Mouse (Mus musculus) liver, embryonic 16.5 days (tissue): ENCODE results near the gene Prkcb. TPM values are rescaled to one million over a fixed set of nuclear protein-coding genes. Genes with fewer than 3 reads are reported as not detected.

Source experiments
- ATAC-seq: fragments of 200-750 bp; cut with Nextera tagmentation; 2 replicates; pipeline ENCODE4 v1.8.0; 2017; ENCODE audit warnings: low read depth, mild to moderate bottlenecking, moderate number of reproducible peaks, moderate library complexity
- H3K27ac ChIP-seq: fragments of 300-500 bp; sonication (generic); 2 replicates; pipeline ENCODE4 v1.5.1; 2014; ENCODE audit warnings: mild to moderate bottlenecking, low read length
- H3K27me3 ChIP-seq: fragments of 300-500 bp; sonication (generic); 2 replicates; pipeline ENCODE4 v1.6.1; 2014; ENCODE audit warnings: low read depth, low read length, mixed read lengths; ENCODE audit not compliant: control insufficient read depth, insufficient read depth
- H3K36me3 ChIP-seq: fragments of 300-500 bp; sonication (generic); 2 replicates; pipeline ENCODE4 v1.6.1; 2014; ENCODE audit warnings: mild to moderate bottlenecking; ENCODE audit not compliant: control insufficient read depth, insufficient read depth
- H3K4me1 ChIP-seq: fragments of 300-500 bp; sonication (generic); 2 replicates; pipeline ENCODE4 v1.6.1; 2014; ENCODE audit warnings: low read depth, low read length, mixed read lengths; ENCODE audit not compliant: control insufficient read depth
- H3K4me2 ChIP-seq: fragments of 300-500 bp; sonication (generic); 2 replicates; pipeline ENCODE4 v1.6.1; 2014; ENCODE audit warnings: low read depth, low read length, mixed read lengths
- H3K4me3 ChIP-seq: fragments of 300-500 bp; sonication (generic); 2 replicates; pipeline ENCODE4 v1.5.1; 2014; ENCODE audit warnings: low read depth, mild to moderate bottlenecking, low read length
- H3K9ac ChIP-seq: fragments of 300-500 bp; sonication (generic); 2 replicates; pipeline ENCODE4 v1.6.1; 2014; ENCODE audit warnings: low read depth, low read length
- H3K9me3 ChIP-seq: fragments of 300-500 bp; sonication (generic); replicated peaks from 2 replicates; pipeline ENCODE4 v1.6.1; 2016; ENCODE audit warnings: low read length; ENCODE audit not compliant: control insufficient read depth
- WGBS: fragments of 180-500 bp; shearing (Covaris S2); extraction: QIAGEN DNeasy Blood & Tissue Kit; methylation state at CpG from one replicate; pipeline ENCODE4 v1.1.7; 2014; ENCODE audit not compliant: insufficient replicate concordance; 5-methylcytosine and 5-hydroxymethylcytosine counted together
- polyA plus RNA-seq: library from polyadenylated mRNA; unstranded; fragments of >200 nt; fragmentation: Nextera tagmentation; extraction: Ambion mirVana; gene quantifications from 2 replicates; pipeline ENCODE4 v1.2.1, GENCODE M21; 2015

Gene Prkcb
- polyA plus RNA-seq, 1 experiment from 2014 or later: 4.7 TPM

DNA sequence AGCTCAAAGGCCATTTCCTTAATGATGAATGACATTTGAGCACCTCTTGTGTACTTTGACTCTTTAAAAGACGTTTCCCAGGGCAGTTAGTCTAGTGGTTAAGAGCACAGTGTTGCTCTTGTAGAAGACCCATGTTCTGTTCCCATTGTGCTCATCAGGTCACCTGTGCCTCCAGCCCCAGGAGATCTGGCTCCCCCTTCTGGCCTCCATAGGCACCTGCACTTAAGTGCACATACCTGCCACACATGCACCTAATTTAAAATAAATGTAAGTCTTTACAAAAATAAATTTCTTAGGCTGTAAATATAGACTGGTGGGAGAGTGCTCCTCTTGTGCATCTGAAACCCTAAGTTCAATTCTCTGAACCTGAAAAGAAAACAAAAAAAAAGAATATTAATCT, 335.2 kb downstream of the Prkcb start:
- H3K27ac ChIP-seq: no peak overlapping the region
- no peaks in the 10 kb centered on the region for H3K9me3 ChIP-seq
- no peaks in the 10 kb centered on the region for H3K27me3 ChIP-seq
- no peaks in the 10 kb centered on the region for H3K36me3 ChIP-seq
- no peak overlapping the region for H3K4me2 ChIP-seq
- WGBS: 41% methylated on average over 1 of the region's 1 CpGs
- no peaks in the 10 kb centered on the region for H3K4me1 ChIP-seq
- no peak overlapping the region for H3K4me3 ChIP-seq
- ATAC-seq: no peak
- H3K9ac ChIP-seq: no peak overlapping the region

DNA sequence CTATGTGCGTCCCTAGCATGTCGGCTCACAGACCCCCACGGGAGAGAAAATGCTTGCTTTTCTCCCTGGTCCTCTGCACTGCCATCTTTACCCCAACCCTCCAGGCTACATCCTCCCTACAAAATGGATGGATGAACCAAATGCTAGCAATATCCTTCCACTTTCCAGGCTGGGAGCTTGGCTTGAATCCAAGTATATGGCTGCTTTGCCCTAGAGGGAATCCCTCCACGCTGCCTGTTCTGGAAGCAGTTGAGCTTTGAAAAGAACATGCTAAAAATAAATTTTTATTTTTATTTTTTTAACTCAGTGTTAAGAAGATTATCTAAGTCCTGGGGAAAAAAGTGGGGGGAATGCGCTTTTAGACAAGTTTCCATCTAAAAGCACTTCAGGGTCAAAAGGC, 339.5 kb downstream of the Prkcb start:
- Histone ChIP-seq H3K9ac (no peak overlapping the region), H3K27ac (no peak overlapping the region), H3K4me3 (no peak overlapping the region), H3K36me3 (no peaks in the 10 kb centered on the region), H3K9me3 (no peaks in the 10 kb centered on the region), H3K4me2 (no peak overlapping the region), H3K4me1 (no peaks in the 10 kb centered on the region), H3K27me3 (no peaks in the 10 kb centered on the region)
- 76% methylated on average over 5 of the region's 5 CpGs for WGBS
- ATAC-seq: no peak

DNA sequence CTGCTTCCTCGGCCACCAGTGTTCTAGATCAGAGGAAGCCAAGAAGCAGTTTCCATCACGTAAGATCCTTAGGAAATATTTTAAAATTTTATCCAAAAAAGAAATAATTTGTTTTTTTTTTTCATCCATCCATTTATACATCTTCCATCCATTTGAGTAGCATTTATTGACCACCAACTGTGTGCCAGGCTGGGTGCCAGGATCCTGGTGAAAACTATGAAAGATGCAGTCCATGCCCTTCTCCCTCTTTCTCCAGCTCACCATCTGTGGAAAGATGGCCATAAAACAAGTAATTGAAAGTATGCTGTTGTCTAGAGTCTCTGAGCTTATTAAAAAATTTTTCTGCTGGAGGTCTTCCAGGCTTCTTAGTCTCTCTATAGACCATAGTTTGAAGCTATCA, 341.8 kb downstream of the Prkcb start:
- Histone ChIP-seq H3K27ac (no peak overlapping the region), H3K4me1 (no peaks in the 10 kb centered on the region), H3K9ac (no peak overlapping the region), H3K4me3 (no peak overlapping the region), H3K27me3 (no peaks in the 10 kb centered on the region), H3K9me3 (no peaks in the 10 kb centered on the region), H3K36me3 (no peaks in the 10 kb centered on the region), H3K4me2 (no peak overlapping the region)
- WGBS: 59% methylated on average over 2 of the region's 2 CpGs
- ATAC-seq: no peak

DNA sequence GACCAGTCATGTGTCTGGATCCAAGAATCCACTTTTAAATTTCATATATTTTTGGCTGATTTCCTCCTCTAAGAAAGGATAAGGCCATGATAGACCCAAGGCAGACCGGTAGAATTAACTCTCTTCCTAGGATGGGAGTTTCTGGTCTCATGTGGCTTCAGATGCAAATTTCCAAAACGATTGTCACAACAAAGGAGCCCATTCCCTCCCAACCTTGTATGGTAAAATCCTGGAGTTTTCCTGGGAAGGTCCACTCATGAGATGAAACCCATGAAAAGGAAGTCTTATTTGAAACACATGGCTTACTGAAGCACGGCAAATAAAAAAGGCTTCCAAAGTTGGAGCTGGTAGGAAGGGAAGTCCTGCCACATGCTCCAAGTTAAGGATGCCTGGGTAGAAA, 342.6 kb downstream of the Prkcb start:
- Histone ChIP-seq H3K9me3 (no peaks in the 10 kb centered on the region), H3K4me2 (no peak overlapping the region), H3K4me3 (no peak overlapping the region), H3K9ac (no peak overlapping the region), H3K36me3 (no peaks in the 10 kb centered on the region), H3K4me1 (no peaks in the 10 kb centered on the region), H3K27me3 (no peaks in the 10 kb centered on the region), H3K27ac (no peak overlapping the region)
- 41% methylated on average over 3 of the region's 3 CpGs for WGBS
- no peak for ATAC-seq

DNA sequence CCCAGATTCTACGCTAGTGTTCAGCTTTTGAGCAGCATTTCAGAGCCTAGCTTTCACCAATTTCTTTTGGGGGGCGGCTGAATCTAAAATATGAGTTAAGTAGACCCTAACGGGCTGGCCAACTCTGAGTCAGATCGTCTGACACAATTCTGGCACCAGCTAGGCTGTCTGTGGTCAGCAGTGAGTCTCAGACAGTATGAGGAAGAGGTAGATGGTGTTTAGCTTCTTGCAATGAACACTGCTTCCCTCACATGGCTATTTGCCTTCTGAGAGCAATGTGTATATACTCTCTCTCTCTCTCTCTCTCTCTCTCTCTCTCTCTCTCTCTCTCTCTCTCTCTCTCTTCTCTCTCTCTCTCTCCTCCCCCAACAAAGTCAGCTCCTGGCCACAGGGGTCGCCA, 344.4 kb downstream of the Prkcb start:
- Histone ChIP-seq H3K27ac (no peak overlapping the region), H3K9me3 (no peaks in the 10 kb centered on the region), H3K4me1 (no peaks in the 10 kb centered on the region), H3K4me2 (no peak overlapping the region), H3K27me3 (no peaks in the 10 kb centered on the region), H3K9ac (no peak overlapping the region), H3K4me3 (no peak overlapping the region), H3K36me3 (no peaks in the 10 kb centered on the region)
- no peak for ATAC-seq
- WGBS: 39% methylated on average over 5 of the region's 5 CpGs

DNA sequence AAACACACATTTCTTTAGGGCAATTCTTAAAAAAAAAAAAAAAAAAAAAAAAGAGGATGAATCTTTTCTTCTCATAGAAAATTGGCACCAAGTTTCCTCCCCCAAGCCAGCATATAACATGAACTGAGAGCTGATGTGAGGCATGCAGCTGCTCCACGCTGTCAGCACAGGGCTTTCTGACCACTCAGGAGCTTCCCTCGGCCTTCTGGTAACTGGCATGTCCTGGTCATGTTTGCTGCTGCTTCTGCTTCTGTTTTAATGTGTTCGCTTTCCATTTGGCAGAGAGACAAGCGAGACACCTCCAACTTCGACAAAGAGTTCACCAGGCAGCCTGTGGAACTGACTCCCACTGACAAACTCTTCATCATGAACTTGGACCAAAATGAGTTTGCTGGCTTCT, 344.9 kb downstream of the Prkcb start:
- no peak overlapping the region for H3K27ac ChIP-seq
- WGBS: 57% methylated on average over 5 of the region's 5 CpGs
- H3K4me2 ChIP-seq: no peak overlapping the region
- no peak for ATAC-seq
- H3K9ac ChIP-seq: no peak overlapping the region
- H3K36me3 ChIP-seq: no peaks in the 10 kb centered on the region
- H3K4me3 ChIP-seq: no peak overlapping the region
- H3K27me3 ChIP-seq: no peaks in the 10 kb centered on the region
- H3K4me1 ChIP-seq: no peaks in the 10 kb centered on the region
- H3K9me3 ChIP-seq: no peaks in the 10 kb centered on the region

DNA sequence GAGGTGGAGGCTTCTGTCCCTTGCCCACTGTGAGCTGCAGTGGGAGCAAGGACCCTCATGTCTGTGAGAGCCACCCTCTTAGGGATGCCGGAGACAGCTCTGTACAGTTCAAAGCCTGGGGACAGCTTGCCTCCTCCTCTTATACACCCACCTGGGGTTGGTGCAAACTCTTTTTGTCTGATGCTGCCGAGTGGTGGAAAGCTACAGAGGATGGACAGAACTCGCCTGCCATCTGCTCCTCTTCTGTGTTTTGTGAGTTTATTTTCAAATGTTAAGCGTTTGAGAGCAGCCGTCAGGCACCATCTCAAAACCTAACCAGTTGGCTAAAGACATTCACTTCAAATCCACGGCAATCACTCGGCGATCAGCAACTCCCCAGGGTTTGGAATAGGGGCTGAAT, 355.1 kb downstream of the Prkcb start:
- ATAC-seq: no peak
- WGBS: 74% methylated on average over 8 of the region's 8 CpGs
- no peak overlapping the region for H3K27ac ChIP-seq

DNA sequence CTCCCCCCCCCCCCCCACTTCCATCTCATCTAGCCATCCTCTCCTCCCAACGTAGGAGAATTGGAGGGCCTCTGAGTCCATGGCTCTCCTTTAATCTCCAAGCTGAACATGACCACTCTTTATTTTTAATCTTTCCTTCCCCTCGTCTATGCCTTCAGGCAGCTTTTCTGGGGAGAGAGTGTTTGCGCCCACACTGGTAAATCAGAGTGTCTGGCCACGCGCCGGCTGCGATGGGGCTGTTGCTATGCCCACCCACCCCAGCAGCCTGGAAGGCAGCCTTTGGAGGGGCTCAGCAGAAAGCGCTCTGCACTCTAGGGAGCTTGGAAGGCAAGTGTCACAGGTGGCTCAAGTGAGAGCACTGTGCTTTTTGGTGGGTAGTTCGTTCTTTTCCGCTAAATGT, 360.8 kb downstream of the Prkcb start:
- no peak overlapping the region for H3K4me3 ChIP-seq
- WGBS: 71% methylated on average over 10 of the region's 10 CpGs
- no peaks in the 10 kb centered on the region for H3K27me3 ChIP-seq
- H3K4me2 ChIP-seq: no peak overlapping the region
- no peak overlapping the region for H3K27ac ChIP-seq
- H3K9ac ChIP-seq: no peak overlapping the region
- no peaks in the 10 kb centered on the region for H3K4me1 ChIP-seq
- H3K9me3 ChIP-seq: no peaks in the 10 kb centered on the region
- H3K36me3 ChIP-seq: no peaks in the 10 kb centered on the region
- ATAC-seq: no peak

More for the DNA sequence above, 355.1 kb downstream of the Prkcb start:
- no peak overlapping the region for H3K4me3 ChIP-seq
- no peak overlapping the region for H3K4me2 ChIP-seq
- H3K9ac ChIP-seq: no peak overlapping the region
- H3K36me3 ChIP-seq: no peaks in the 10 kb centered on the region
- H3K9me3 ChIP-seq: no peaks in the 10 kb centered on the region
- H3K4me1 ChIP-seq: no peaks in the 10 kb centered on the region
- H3K27me3 ChIP-seq: no peaks in the 10 kb centered on the region

DNA sequence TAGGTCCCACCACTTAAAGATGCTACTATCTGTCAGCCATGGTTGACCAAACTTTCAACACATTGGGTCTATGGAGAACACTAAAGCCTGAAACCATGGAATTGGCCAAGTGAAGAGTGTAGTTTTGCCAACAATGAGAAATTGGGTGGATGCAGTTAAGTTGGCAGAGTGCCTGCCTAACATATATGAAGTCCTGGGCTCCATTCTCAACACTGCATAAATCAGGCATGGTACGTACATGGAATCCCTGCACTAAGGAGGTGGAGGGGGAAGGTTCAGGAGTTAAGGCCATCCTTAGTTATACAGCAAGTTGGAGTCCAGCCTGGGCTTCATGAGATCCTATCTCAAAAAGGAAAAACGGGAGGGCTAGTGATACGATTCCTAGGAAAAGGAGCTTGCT, 364.0 kb downstream of the Prkcb start:
- 73% methylated on average over 3 of the region's 3 CpGs for WGBS
- no peaks in the 10 kb centered on the region for H3K27me3 ChIP-seq
- no peaks in the 10 kb centered on the region for H3K9me3 ChIP-seq
- H3K4me1 ChIP-seq: no peaks in the 10 kb centered on the region
- H3K4me2 ChIP-seq: no peak overlapping the region
- H3K27ac ChIP-seq: no peak overlapping the region
- no peak overlapping the region for H3K9ac ChIP-seq
- ATAC-seq: no peak
- H3K4me3 ChIP-seq: no peak overlapping the region
- H3K36me3 ChIP-seq: no peaks in the 10 kb centered on the region

DNA sequence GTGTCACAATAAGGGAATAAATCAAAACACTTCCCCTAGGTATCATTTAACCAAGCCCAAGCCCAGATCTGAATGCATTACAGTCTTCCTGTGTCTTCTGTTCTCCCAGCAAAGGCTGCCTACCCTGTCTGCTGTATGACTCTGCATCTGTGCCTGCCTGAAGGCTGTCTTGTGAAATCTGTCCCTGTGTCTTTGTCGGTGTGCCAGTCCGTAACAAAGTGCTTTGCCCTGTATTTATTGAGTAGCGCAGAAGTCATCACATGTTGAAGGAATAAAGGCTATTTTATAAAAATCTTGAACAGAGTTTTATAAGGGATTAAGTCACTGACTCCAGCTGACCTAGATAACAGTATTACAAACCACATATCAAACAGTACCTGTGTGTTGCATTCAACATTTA, 368.1 kb downstream of the Prkcb start:
- no peak for ATAC-seq
- Histone ChIP-seq H3K36me3 (no peaks in the 10 kb centered on the region), H3K27ac (no peak overlapping the region), H3K4me1 (no peaks in the 10 kb centered on the region), H3K9me3 (no peaks in the 10 kb centered on the region), H3K27me3 (no peaks in the 10 kb centered on the region), H3K4me3 (no peak overlapping the region), H3K9ac (no peak overlapping the region), H3K4me2 (no peak overlapping the region)
- 73% methylated on average over 3 of the region's 3 CpGs for WGBS
